Mouse (Mus musculus) stomach, postnatal 0 days (tissue): ENCODE results near the gene Rab42. TPM values are rescaled to one million over a fixed set of nuclear protein-coding genes. Genes with fewer than 3 reads are reported as not detected.
A peak's percentile ranks its signal among the peaks of the same experiment; 100 is the strongest.
"Not testable (repeated sequence)": the region's sequence is repeated elsewhere in the genome, so short reads cannot be mapped to it uniquely, and the experiment has no call there.

Experiments
- ATAC-seq: fragments of 200-750 bp; cut with Nextera tagmentation; 2 replicates; pipeline ENCODE4 v1.8.0; 2017; ENCODE audit not compliant: low FRiP score, low TSS enrichment
- DNase-seq: peaks from one replicate; pipeline ENCODE4 v3.0.0-alpha.2; 2016; ENCODE audit warnings: low spot score
- H3K27ac ChIP-seq: fragments of 300-500 bp; sonication (generic); replicated peaks from 2 replicates; pipeline ENCODE4 v1.5.1; 2014; ENCODE audit warnings: mild to moderate bottlenecking, control low read depth
- H3K27me3 ChIP-seq: fragments of 300-500 bp; sonication (generic); 2 replicates; pipeline ENCODE4 v1.6.1; 2014; ENCODE audit warnings: low read length; ENCODE audit not compliant: control insufficient read depth, insufficient read depth
- H3K36me3 ChIP-seq: fragments of 300-500 bp; sonication (generic); 2 replicates; pipeline ENCODE4 v1.6.1; 2014; ENCODE audit warnings: low read length, mixed read lengths; ENCODE audit not compliant: control insufficient read depth, insufficient read depth
- H3K4me1 ChIP-seq: fragments of 300-500 bp; sonication (generic); replicated peaks from 2 replicates; pipeline ENCODE4 v1.6.1; 2014; ENCODE audit warnings: antibody characterized with exemption; ENCODE audit not compliant: control insufficient read depth, insufficient read depth
- H3K4me2 ChIP-seq: fragments of 300-500 bp; sonication (generic); replicated peaks from 2 replicates; pipeline ENCODE4 v1.6.1; 2014; ENCODE audit warnings: low read depth, mild to moderate bottlenecking, control low read depth, moderate library complexity
- H3K4me3 ChIP-seq: fragments of 300-500 bp; sonication (generic); 2 replicates; pipeline ENCODE4 v1.5.1; 2014; ENCODE audit warnings: low read depth, low read length, control low read depth
- H3K9ac ChIP-seq: fragments of 300-500 bp; sonication (generic); 2 replicates; pipeline ENCODE4 v1.6.1; 2014; ENCODE audit warnings: mild to moderate bottlenecking, low read length, control low read depth, mixed read lengths
- H3K9me3 ChIP-seq: fragments of 300-500 bp; sonication (generic); 2 replicates; pipeline ENCODE4 v1.6.1; 2016; ENCODE audit warnings: low read length; ENCODE audit not compliant: control insufficient read depth
- CTCF ChIP-seq: IDR thresholded peaks from 2 replicates; pipeline ENCODE4 v1.5.1; 2016; ENCODE audit warnings: antibody characterized with exemption, low read depth, mild to moderate bottlenecking, moderate library complexity
- EP300 ChIP-seq: optimal IDR thresholded peaks from 2 replicates; pipeline ENCODE3; 2016; ENCODE audit warnings: antibody characterized with exemption
- WGBS: fragments of 180-500 bp; shearing (Covaris S2); extraction: QIAGEN DNeasy Blood & Tissue Kit; methylation state at CpG from one replicate; pipeline ENCODE4 v1.1.7; 2014; 5-methylcytosine and 5-hydroxymethylcytosine counted together
- polyA plus RNA-seq: library from polyadenylated mRNA; unstranded; fragments of >200 nt; fragmentation: Nextera tagmentation; extraction: Ambion mirVana; gene quantifications from 2 replicates; pipeline ENCODE4 v1.2.1, GENCODE M21; 2015

Rab42 gene
- polyA plus RNA-seq, 1 experiment from 2014 or later, result 2.3 TPM

- Histone ChIP-seq H3K36me3 (peaks cover 9% of the 10 kb centered on the region; the same call in 1 of the 2 replicates), H3K27me3 (no peaks in the 10 kb centered on the region), H3K27ac (no peak overlapping the region), H3K4me1 (no peaks in the 10 kb centered on the region), H3K4me2 (no peak overlapping the region), H3K4me3 (no peak overlapping the region), H3K9ac (no peak overlapping the region), H3K9me3 (no peaks in the 10 kb centered on the region)
- DNase-seq (peak; percentile 62), ATAC-seq (no peak)
- peak; percentile 80 for TF ChIP-seq CTCF
- TF ChIP-seq EP300, result no peak
- WGBS, result 35% methylated on average over 3 of the region's 4 CpGs
Observed at GRCm38 (mm10) chr4:132292988-132293387, 10.2 kb downstream of the Rab42 start.

DNA sequence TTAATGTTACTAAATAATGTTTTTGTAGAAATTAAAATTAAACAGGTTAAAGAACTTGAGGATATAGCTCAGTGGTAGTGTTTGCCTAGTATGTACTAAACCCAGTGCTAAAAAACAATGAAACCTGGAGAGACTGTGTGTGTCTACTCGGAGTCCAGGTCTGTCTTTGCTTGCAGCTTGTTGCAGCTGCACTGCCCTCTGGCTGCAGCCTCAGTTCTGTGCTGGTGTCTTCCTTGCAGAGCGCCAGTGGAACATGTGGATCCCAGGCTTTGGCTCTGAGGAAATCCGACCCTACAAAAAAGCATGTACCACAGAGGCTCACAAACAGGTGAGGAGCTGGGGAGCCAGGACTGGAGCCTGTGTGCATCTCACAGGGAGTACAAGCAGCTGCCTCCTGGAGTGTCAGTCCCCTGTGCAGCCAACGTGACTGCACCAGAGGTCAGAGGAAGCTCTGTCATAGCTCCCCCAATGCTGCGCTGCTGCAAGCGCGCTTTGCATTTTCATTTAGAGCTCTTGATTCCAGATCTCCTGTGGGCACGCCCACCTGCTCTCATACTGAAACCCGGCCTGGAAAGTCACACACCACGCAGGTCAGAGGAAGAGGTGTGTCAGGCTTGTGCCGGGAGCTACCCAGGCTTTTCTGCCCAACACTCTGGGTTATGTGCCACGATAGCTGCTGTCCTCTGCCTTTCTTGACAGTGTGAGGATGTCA, 11.4 kb downstream of the Rab42 start:
- ATAC-seq, result no peak

DNA sequence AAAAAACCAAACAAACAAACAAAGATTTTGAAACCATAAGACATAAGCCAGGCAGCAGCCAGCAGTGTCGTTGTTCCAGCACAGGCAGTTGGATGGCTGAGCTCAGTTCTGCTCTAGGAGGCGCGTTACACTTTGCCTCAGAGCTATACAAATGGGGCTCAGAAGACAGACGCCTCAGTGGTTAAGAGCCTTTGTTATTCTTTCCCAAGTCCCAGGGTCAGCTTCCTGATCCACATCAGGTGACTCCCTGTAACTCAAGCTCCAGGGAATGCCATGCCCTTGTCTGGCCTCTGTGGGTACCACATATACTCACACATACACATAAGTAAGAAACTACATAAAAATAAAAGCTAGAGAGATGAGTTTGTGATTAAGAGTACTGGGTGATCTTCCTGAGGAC, 12.1 kb downstream of the Rab42 start:
- H3K4me1 ChIP-seq, result no peaks in the 10 kb centered on the region
- no peaks in the 10 kb centered on the region for H3K27me3 ChIP-seq
- ATAC-seq (no peak), DNase-seq (no peak)
- peaks cover 9% of the 10 kb centered on the region; the same call in 1 of the 2 replicates for H3K36me3 ChIP-seq
- no peak overlapping the region for H3K27ac ChIP-seq
- no peak overlapping the region for H3K4me2 ChIP-seq
- no peak overlapping the region for H3K4me3 ChIP-seq
- WGBS, result 94% methylated on average over 4 of the region's 4 CpGs
- no peaks in the 10 kb centered on the region for H3K9me3 ChIP-seq
- H3K9ac ChIP-seq, result no peak overlapping the region
- TF ChIP-seq EP300 (no peak), CTCF (no peak)

More for the DNA sequence above, 11.4 kb downstream of the Rab42 start:
- no peak for DNase-seq
- Histone ChIP-seq H3K4me1 (no peaks in the 10 kb centered on the region), H3K36me3 (peaks cover 9% of the 10 kb centered on the region; the same call in 1 of the 2 replicates), H3K9ac (no peak overlapping the region), H3K4me2 (no peak overlapping the region), H3K9me3 (no peaks in the 10 kb centered on the region), H3K27ac (no peak overlapping the region), H3K27me3 (no peaks in the 10 kb centered on the region), H3K4me3 (no peak overlapping the region)
- 86% methylated on average over 12 of the region's 12 CpGs for WGBS
- TF ChIP-seq CTCF (peak; percentile 56), EP300 (no peak)

DNA sequence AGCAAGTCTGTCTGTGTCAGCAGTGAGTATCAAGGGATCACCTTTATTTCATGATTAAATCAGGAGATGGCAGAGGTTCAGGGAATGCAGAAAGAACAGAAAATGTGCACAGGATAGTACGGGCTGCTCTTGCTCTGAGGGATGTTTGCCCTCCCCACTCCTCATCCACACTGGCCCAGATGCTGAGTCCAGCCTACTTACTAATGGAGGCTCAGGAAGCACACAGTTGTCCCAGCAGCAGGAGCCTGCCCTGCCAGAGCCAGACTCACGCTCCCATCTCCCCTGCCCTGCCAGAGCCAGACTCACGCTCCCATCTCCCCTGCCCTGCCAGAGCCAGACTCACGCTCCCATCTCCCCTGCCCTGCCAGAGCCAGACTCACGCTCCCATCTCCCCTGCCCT, 14.3 kb downstream of the Rab42 start:
- H3K27ac ChIP-seq, H3K4me3 ChIP-seq, H3K4me2 ChIP-seq, DNase-seq, H3K9me3 ChIP-seq, H3K27me3 ChIP-seq, ATAC-seq, H3K4me1 ChIP-seq, H3K9ac ChIP-seq: not testable (repeated sequence)
- H3K36me3 ChIP-seq, result peaks cover 14% of the 10 kb centered on the region; the same call in 1 of the 2 replicates
- WGBS, result 92% methylated on average over 2 of the region's 5 CpGs

DNA sequence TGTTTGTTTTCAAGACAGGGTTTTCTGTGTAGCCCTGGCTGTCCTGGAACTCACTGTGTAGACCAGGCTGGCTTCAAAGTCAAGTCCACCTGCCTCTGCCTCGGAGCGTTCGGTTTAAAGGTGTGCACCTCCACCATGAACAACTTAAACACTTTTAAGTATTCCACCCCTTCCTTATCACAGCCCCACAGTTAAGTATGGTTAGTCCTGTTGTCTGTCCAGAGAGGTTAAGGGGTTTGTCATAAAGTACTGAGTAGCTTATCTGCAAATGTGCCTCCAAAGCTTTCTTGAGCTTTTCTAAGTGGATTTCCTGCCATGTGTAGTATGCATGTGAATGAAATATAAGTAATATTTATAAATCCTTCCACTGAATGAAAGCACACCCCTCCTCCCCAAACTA, 27.2 kb downstream of the Rab42 start:
- no peak overlapping the region for H3K4me3 ChIP-seq
- no peaks in the 10 kb centered on the region for H3K36me3 ChIP-seq
- DNase-seq (no peak), ATAC-seq (no peak)
- H3K27me3 ChIP-seq, result no peaks in the 10 kb centered on the region
- WGBS, result 87% methylated on average over 3 of the region's 3 CpGs
- H3K4me1 ChIP-seq, result 0 out of 2 replicates have a peak, but pooled peaks cover 2% of the 10 kb centered on the region
- no peak overlapping the region for H3K27ac ChIP-seq
- no peak for TF ChIP-seq EP300
- no peak for TF ChIP-seq CTCF
- H3K9ac ChIP-seq, result no peak overlapping the region
- no peaks in the 10 kb centered on the region for H3K9me3 ChIP-seq
- H3K4me2 ChIP-seq, result no peak overlapping the region

- Histone ChIP-seq H3K4me3 (peak within 1 kb of the TSS; percentile 82), H3K9me3 (no peaks in the 10 kb centered on the region), H3K4me1 (0 out of 2 replicates have a peak, but pooled peaks cover 2% of the 10 kb centered on the region), H3K4me2 (peak within 1 kb of the TSS; percentile 70), H3K36me3 (no peaks in the 10 kb centered on the region), H3K27ac (peak within 1 kb of the TSS; percentile 95), H3K9ac (peak within 1 kb of the TSS; percentile 90), H3K27me3 (no peaks in the 10 kb centered on the region)
- ATAC-seq (peak; percentile 92), DNase-seq (peak; percentile 95)
- TF ChIP-seq EP300 (peak; percentile 38), CTCF (no peak)
- under 1% methylated on average over 48 of the region's 48 CpGs for WGBS
Observed at GRCm38 (mm10) chr4:132274156-132274862, 28.9 kb downstream of the Rab42 start, which contains the start of gene Taf12. Gene Taf12 (plus strand): TSS chr4:132274375.
